Mouse (Mus musculus) T-cell, adult 2 months (primary cell): ENCODE measurements around the gene Krtap5-2.
"Not testable (repeated sequence)": the region's sequence is repeated elsewhere in the genome, so short reads cannot be mapped to it uniquely, and the experiment has no call there.

ENCODE experiments used
- DNase-seq: peaks from one replicate; pipeline ENCODE4 v3.0.0; 2022; ENCODE audit warnings: low spot score

Krtap5-2 gene

DNA sequence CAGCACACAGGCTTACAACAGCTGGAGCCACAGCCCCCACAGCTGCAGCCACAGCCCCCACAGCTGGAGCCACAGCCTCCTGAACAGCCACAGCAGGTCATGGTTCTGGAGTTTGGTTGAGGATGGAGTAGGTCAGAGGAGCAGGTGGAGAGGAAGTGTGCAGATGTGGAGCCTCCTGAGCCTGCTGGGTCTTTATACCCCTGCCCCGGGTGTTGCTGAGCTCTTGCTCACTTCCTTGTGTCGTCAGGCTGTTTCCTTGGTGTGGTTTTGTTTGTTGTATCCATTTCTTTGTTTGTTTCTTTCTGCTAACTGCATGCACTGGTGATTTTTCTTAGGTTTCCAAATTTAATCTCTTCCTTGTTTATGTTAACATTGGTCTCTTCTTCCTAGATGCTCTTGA, 39.9 kb downstream of the Krtap5-2 start, which contains the start of gene Gm39115:
Gene Gm39115 (minus strand): TSS at position 101 of the 400 bp plus-strand sequence.
- DNase-seq: not testable (repeated sequence)

GRCm38 (mm10) chr7:142134206-142134995, 41.4 kb downstream of the Krtap5-2 start:
- DNase-seq: no peak

GRCm38 (mm10) chr7:142128843-142129242, 47.0 kb downstream of the Krtap5-2 start:
- DNase-seq: no peak
